Mouse (Mus musculus) olfactory bulb, adult 2 months (tissue): ENCODE results near the gene Lsm10.

Experiments
- CTCF ChIP-seq: fragments of 200-500 bp; IDR thresholded peaks from 2 replicates; pipeline ENCODE4 v1.5.1; 2012; ENCODE audit warnings: low read depth, mild to moderate bottlenecking, low read length, moderate library complexity; ENCODE audit not compliant: insufficient read depth
- POLR2A ChIP-seq: fragments of 200-500 bp; IDR thresholded peaks from 2 replicates; pipeline ENCODE4 v1.6.1; 2012; ENCODE audit warnings: mild to moderate bottlenecking, low read depth, low read length, moderate library complexity; ENCODE audit not compliant: insufficient read depth

GRCm38 (mm10) chr4:126145396-126145795 is 49.0 kb downstream of the Lsm10 start:
- no peak for TF ChIP-seq CTCF
- no peak for TF ChIP-seq POLR2A
